Mouse (Mus musculus): ENCODE measurements around the gene Zpr1. TPM values are rescaled to one million over a fixed set of nuclear protein-coding genes. Genes with fewer than 3 reads are reported as not detected.
A peak's percentile ranks its signal among the peaks of the same experiment; 100 is the strongest.

Gene Zpr1
- polyA plus RNA-seq, 1 experiment from 2014 or later, result 77.1 TPM

DNA sequence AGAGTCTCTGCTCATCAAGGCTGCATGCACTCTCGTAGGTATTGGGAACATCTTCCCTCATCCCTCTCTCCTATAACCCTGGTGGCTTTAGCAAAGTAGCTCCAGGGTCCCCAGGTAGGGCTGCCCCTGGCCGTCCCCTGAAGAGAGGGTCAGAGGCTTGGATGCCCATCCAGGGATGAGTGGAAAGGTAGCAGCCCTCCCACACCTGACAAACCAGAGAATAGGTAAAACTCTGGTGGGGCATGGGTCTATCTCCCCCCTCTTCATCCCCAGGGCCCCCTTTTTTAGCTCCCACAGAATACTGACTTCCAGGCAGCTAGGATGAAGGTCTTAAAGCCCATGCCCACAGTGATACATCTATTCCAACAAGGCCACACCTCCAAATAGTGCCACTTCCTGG, 47.6 kb downstream of the Zpr1 start:
- Histone ChIP-seq H3K36me3 (no peaks in the 10 kb centered on the region), H3K27ac (no peak overlapping the region), H3K4me3 (no peak overlapping the region), H3K4me1 (peaks cover 22% of the 10 kb centered on the region), H3K27me3 (ENCODE audit: low read depth, poor library complexity, severe bottlenecking) (0 out of 2 replicates have a peak, but pooled peaks cover 2% of the 10 kb centered on the region), H3K9me3 (replicated peaks) (0 out of 2 replicates have a peak, but pooled peaks cover 1% of the 10 kb centered on the region)
- 88% methylated on average over 2 of the region's 2 CpGs for WGBS
- no peak for DNase-seq (ENCODE audit: low spot score)

DNA sequence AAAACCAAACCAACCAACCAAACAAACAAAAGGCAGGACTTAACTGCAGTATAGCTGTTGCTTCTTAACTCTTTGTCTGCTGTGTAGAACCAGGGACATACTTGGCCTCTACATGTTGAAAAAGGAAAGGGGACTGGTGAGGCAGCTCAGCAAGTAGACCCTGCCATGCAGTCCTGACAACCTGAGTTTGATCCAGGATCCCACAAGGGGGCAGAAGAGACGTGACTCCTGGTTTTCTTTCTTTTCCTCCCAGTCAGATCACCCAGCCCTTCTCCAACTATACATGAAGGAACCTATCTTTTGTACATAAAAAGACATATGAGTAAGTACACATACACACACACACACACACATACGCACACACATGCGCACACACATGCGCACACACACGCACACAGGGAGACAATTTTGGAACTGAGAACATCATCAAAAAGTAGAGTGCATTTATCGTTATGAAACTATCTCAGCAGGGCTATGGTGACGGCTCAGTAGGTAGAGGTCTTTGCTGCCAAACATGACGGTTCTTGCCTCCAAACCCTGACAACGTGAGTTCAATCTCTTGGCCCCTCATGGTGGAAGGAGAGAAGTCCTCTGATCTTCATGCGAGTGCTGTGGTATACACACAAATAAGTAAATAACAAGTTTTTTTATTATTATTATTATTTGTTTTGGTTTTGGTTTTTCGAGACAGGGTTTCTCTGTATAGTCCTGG, 54.0 kb downstream of the Zpr1 start:
- Histone ChIP-seq H3K4me1 (peaks cover 33% of the 10 kb centered on the region), H3K4me3 (no peak overlapping the region), H3K27me3 (ENCODE audit: low read depth, poor library complexity, severe bottlenecking) (peaks cover 15% of the 10 kb centered on the region; the same call in 1 of the 2 replicates), H3K36me3 (no peaks in the 10 kb centered on the region), H3K9me3 (replicated peaks) (no peaks in the 10 kb centered on the region), H3K27ac (no peak overlapping the region)
- 93% methylated on average over 11 of the region's 11 CpGs for WGBS
- no peak for DNase-seq (ENCODE audit: low spot score)

DNA sequence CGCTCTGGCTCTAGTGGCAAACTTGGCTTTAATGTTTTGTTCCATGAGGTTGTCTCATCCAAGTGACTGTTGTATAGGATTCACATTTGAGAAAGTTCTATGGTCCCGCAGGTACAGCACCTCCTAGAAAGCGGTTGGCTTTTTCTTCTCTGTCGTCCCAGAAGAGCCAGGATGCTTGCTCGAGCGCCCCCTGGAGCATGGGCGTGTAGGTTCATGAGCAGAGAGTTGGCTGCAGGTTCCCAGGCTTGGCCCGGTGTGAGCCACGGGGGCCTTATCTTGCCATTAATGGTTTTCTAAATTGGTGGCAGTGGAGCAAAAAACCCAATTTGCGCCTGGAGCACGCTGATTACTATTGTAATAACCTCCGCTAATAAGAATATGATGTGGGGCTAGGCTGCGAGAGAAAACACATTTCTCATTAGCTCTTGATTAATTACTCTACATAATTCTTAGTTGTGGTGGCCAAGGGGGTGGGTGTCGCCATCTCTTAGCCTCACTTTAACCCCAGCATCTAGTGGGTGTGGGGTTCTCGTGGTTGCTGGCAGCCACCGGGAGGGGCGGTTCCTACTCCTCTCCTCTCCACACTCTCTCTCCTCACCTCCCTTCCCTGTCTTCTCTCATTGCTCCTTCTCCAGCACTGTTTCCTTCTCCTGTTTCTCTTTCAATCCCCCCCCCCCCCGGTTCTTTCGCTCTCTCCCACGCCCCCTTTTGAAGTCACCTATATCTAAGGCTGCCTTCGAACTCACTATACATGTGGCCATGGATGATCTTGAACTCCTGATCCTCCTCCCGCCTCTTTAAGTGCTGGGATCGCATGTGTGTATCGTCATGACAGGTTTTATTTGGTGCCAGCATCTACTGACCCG, 55.1 kb downstream of the Zpr1 start:
- peak overlapping the region; percentile 50 for H3K4me3 ChIP-seq
- peak; percentile 57 for DNase-seq (ENCODE audit: low spot score)
- H3K4me1 ChIP-seq, result peaks cover 33% of the 10 kb centered on the region
- no peaks in the 10 kb centered on the region for H3K9me3 ChIP-seq (replicated peaks)
- no peaks in the 10 kb centered on the region for H3K36me3 ChIP-seq
- peak overlapping the region; percentile 94 for H3K27ac ChIP-seq
- WGBS, result 53% methylated on average over 25 of the region's 25 CpGs
- peaks cover 22% of the 10 kb centered on the region for H3K27me3 ChIP-seq (ENCODE audit: low read depth, poor library complexity, severe bottlenecking)

DNA sequence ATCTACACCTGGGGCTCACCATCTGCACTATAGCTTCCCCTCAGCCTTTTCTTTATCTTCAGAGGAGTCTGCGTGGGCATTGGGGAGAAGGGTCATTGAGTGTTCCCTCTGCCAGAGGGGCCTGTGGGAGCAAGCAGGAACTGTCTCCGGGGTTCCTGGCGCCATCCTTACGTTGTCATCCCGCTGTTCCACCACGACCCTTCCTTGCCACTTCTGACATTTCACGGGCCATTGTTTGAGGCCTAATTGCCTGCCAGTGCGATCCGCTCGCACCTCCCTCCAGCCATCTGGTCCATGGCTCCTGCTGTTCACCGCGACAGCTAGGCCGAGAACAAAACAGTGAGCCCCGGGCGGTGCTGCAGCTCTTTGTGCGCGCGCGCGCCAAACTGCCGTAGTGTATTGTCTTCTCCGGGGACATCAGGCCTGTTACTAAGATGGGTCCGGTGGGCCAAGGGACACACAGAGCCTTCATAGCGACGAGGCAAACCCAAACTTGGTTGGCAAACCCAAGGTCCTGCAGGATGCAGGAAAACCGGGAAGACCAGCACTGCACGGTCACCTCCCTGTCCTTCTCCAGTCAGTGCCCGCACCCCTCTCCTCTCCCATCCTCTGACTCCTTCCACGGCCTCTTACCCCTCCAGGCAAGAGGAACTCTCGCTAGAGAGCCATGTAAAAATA, 55.8 kb downstream of the Zpr1 start:
- peak overlapping the region; percentile 94 for H3K27ac ChIP-seq
- no peaks in the 10 kb centered on the region for H3K9me3 ChIP-seq (replicated peaks)
- WGBS, result 3% methylated on average over 30 of the region's 30 CpGs
- no peaks in the 10 kb centered on the region for H3K36me3 ChIP-seq
- peak; percentile 82 for DNase-seq (ENCODE audit: low spot score)
- peaks cover 27% of the 10 kb centered on the region for H3K27me3 ChIP-seq (ENCODE audit: low read depth, poor library complexity, severe bottlenecking)
- peak overlapping the region; percentile 50 for H3K4me3 ChIP-seq
- peaks cover 33% of the 10 kb centered on the region for H3K4me1 ChIP-seq

DNA sequence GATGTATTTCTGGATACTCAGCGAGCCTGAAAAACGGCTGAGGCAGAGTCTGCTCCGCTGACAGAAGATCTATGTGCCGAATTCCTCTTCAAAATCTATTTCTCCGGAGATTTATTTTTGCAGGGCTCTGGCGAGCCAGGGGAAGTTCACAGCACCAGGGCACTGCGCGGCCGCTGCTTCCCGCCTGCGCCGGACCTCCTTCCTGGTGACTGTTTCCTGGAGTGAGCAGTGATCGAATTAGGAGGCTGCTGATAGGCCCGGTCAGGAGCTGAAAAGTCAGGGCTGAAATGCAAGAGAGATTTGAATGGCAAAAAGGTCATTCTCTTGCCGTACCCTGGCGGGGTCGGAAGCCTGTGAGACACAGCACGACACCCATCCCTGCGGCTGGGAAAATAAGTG, 56.4 kb downstream of the Zpr1 start:
- 2% methylated on average over 19 of the region's 19 CpGs for WGBS
- Histone ChIP-seq H3K4me3 (peak overlapping the region; percentile 50), H3K9me3 (replicated peaks) (no peaks in the 10 kb centered on the region), H3K4me1 (peaks cover 35% of the 10 kb centered on the region), H3K27me3 (ENCODE audit: low read depth, poor library complexity, severe bottlenecking) (peaks cover 32% of the 10 kb centered on the region), H3K27ac (peak overlapping the region; percentile 94), H3K36me3 (no peaks in the 10 kb centered on the region)
- DNase-seq (ENCODE audit: low spot score), result peak; percentile 75

DNA sequence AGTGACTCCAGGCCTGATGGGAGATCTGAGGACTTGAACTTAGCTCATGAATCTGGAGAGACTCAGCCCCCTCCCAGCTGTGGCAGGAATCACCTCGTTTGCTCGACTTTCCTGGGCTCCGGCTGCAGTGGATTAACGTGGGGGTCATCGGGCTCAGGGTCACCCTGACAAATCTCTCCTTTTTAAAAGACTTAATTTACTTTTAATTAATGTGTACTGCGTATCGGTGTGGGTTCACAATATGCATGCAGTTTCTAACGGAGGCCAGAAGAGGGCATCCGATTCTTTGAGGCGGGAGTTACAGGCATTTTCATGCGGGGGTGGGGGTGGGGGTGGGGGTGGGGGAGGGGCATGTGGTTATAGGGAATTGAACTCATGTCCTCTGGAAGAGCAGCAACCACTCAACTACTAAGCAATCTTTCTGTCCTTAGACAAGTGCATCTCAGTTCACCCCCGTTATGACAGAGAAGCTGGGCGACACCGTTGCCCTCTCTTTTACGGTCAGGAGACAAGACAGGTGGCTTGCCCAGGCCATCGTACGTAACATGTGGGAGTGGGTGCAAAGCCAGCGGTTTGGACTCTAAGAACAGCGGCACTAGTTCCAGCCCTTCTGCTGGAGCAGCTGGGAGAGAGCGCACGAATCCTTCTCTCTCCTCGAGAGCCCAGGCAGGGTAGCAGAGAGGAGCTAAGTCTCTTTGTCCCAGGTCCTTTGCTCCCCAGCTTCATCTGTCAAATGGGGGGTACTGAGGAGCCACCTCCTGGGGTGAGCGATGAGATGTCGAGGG, 57.1 kb downstream of the Zpr1 start:
- H3K4me1 ChIP-seq, result peaks cover 43% of the 10 kb centered on the region
- H3K27ac ChIP-seq, result peak overlapping the region; percentile 94
- WGBS, result 12% methylated on average over 24 of the region's 24 CpGs
- H3K27me3 ChIP-seq (ENCODE audit: low read depth, poor library complexity, severe bottlenecking), result peaks cover 40% of the 10 kb centered on the region
- peak; percentile 50 for DNase-seq (ENCODE audit: low spot score)
- H3K4me3 ChIP-seq, result 0 out of 2 replicates have a peak overlapping the region, but pooled peaks have one; percentile 50
- H3K9me3 ChIP-seq (replicated peaks), result no peaks in the 10 kb centered on the region
- H3K36me3 ChIP-seq, result no peaks in the 10 kb centered on the region

GRCm38 (mm10) chr9:46330586-46330895, 57.7 kb downstream of the Zpr1 start:
- Histone ChIP-seq H3K27ac (peak overlapping the region; percentile 17; the same call in 1 of the 2 replicates), H3K27me3 (ENCODE audit: low read depth, poor library complexity, severe bottlenecking) (peaks cover 45% of the 10 kb centered on the region)

GRCm38 (mm10) chr9:46331301-46331700, 58.4 kb downstream of the Zpr1 start:
- DNase-seq (ENCODE audit: low spot score), result no peak
- Histone ChIP-seq H3K9me3 (replicated peaks) (no peaks in the 10 kb centered on the region), H3K4me3 (no peak overlapping the region), H3K27ac (no peak overlapping the region), H3K36me3 (no peaks in the 10 kb centered on the region), H3K4me1 (peaks cover 38% of the 10 kb centered on the region), H3K27me3 (ENCODE audit: low read depth, poor library complexity, severe bottlenecking) (peaks cover 53% of the 10 kb centered on the region)
- WGBS, result 100% methylated on average over 1 of the region's 1 CpGs

More at GRCm38 (mm10) chr9:46330586-46330895, 57.7 kb downstream of the Zpr1 start:
- H3K4me1 ChIP-seq, result peaks cover 38% of the 10 kb centered on the region
- DNase-seq (ENCODE audit: low spot score), result peak; percentile 41
- no peaks in the 10 kb centered on the region for H3K9me3 ChIP-seq (replicated peaks)
- 46% methylated on average over 6 of the region's 6 CpGs for WGBS
- no peaks in the 10 kb centered on the region for H3K36me3 ChIP-seq
- H3K4me3 ChIP-seq, result no peak overlapping the region

Other genes starting within 250 kb of the Zpr1 start
- 1.3 and 1.7 TPM in 2 replicates for gene Apoa1, start 44.5 kb upstream of the Zpr1 start, polyA plus RNA-seq (2016; fragmentation: Nextera tagmentation; extraction: Ambion mirVana)
- not detected in 2 replicates for gene Apoc3, start 37.4 kb upstream of the Zpr1 start, polyA plus RNA-seq (2016; fragmentation: Nextera tagmentation; extraction: Ambion mirVana)
- 0.13 TPM in 1 of 2 replicates, not detected in the other for gene Apoa4, start 32.4 kb upstream of the Zpr1 start, polyA plus RNA-seq (2016; fragmentation: Nextera tagmentation; extraction: Ambion mirVana)
- gene Apoa5, start 4.4 kb upstream of the Zpr1 start, polyA plus RNA-seq (2016; fragmentation: Nextera tagmentation; extraction: Ambion mirVana), result 0.20 TPM in 1 of 2 replicates, not detected in the other
- 36.6 and 37.4 TPM in 2 replicates for gene Bud13, start 9.9 kb downstream of the Zpr1 start, polyA plus RNA-seq (2016; fragmentation: Nextera tagmentation; extraction: Ambion mirVana)
- gene 4931429L15Rik, start 46.9 kb downstream of the Zpr1 start, polyA plus RNA-seq (2016; fragmentation: Nextera tagmentation; extraction: Ambion mirVana), result not detected in 2 replicates